Mouse (Mus musculus) frontal cortex, adult 2 months (tissue): ENCODE data around the gene Tprn. TPM values are rescaled to one million over a fixed set of nuclear protein-coding genes. Genes with fewer than 3 reads are reported as not detected.

Experiments used
- DNase-seq, 2 experiments: peaks; one replicate each; pipeline ENCODE4 v3.0.0; 2022; ENCODE audit warnings: low spot score in 1 of 2; ENCODE audit errors: extremely low spot score in 1 of 2
- polyA plus RNA-seq: library from polyadenylated mRNA; depleted of rRNA; stranded (reverse); fragments of >200 nt; gene quantifications from 2 replicates; pipeline ENCODE4 v1.2.3, GENCODE M21; 2012

Tprn gene
- polyA plus RNA-seq, 1 experiment = 13.5 TPM

DNA sequence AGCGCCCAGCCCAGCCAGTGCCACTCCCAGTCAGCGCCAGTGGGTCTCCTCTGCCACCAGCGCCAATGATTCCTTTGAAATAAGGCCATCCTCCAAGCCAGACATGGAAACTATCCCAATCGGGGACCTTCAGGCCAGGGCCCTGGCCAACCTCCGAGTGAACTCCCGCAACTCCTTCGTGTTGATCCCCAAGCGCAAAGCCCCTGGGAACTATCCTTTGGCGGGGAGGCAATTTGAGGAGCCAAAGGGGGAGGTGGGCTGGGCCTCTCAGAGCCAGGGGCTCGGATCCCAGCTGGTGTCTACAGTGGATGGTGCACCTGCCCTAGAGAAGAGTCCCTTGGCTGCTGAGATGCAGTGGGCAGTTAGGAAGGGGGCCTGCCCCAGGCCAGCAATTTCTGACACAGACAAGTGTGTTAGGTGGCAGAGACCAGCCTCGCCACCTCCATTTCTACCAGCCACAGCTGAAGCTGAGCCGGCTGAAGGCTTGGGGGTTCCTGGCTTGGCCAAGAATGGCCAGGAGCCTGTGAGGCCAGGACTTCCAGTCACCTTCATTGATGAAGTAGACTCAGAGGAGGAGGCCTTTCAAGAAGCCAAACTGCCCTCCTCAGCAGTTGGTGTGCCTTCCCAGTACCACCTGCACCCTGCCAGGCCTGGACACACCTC lies 1.3 kb downstream of the Tprn start:
- no peak for DNase-seq

- DNase-seq = no peak
These were observed 1.9 kb downstream of the Tprn start for GRCm38 (mm10) chr2:25264286-25264660.

DNA sequence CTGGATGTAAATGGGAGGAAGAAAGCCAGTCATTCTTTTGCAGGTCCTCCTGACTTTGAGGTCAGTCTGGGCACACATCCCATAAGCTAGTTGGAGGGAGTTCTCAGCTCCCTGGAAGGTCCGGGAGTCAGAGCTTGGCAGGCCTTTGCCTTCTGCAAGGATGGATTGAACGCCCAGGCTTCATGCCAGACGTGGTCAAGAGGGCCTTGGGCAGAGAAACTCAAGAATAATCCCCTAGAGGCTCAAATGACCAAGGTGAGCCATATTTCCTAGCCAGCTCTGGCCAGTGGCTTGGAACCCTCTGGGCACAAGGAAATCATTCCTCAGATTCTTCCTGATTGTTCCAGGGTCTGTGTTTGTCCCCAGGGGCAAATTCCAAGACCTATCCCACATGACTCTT lies 2.4 kb downstream of the Tprn start:
- DNase-seq = no peak

DNA sequence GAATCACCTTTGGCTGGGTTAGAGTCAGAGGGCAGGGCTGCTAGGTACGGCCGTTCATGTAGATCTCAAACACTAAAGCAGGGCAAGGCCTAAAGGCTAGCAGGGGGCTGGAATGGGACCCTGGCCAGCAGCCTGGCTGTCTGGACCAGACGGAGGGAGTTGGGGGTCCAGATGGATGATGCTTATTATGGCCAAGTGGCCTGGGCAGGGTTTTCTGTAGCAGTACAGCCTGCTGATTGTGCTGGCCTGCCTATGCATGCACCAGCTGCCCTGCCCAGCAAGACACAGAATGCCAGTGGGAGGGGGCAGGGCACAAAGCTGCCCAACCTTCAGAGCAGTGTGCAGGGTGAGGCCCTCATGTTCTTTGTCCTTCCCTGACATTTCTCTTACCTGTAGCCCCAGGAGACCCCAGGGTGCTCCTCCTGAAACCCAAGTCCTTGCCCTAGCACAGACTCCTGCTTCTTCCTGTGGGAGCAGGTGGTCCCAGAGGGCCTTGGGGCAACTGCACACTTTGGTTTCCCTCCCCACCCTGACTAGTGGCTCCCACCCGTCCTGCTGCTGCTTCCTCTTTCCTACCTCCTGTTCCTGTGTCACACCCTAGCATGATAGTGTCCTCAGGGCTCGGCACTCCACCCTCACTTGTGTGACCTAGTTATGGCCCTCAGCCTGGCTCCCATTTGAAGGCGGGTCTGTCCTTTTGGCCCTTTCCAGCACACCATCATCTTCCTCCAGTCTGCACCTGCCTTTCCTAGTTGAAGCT lies 3.7 kb downstream of the Tprn start:
- DNase-seq = no peak

- DNase-seq = no peak
These were observed 4.3 kb downstream of the Tprn start for GRCm38 (mm10) chr2:25266720-25267119.

DNA sequence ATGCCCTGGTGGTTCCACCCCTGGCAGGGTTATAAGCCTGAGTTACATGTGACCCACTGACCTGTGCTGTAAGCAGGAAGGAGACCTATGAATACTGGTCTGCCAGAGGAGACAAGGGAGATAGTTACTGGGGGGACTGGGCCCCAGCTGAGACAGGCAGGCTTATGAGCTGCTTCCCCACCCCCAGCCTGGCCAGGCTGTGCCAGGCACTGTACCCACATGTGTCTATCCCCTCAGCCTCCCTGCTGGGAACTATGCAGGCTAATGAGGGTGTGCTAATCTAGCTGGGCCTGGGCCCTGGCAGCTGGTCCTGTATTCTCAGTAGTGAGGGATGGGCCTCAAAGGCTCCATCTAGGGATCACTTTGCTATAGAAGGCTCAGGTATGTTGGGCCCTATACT lies 4.8 kb downstream of the Tprn start:
- DNase-seq = no peak

DNA sequence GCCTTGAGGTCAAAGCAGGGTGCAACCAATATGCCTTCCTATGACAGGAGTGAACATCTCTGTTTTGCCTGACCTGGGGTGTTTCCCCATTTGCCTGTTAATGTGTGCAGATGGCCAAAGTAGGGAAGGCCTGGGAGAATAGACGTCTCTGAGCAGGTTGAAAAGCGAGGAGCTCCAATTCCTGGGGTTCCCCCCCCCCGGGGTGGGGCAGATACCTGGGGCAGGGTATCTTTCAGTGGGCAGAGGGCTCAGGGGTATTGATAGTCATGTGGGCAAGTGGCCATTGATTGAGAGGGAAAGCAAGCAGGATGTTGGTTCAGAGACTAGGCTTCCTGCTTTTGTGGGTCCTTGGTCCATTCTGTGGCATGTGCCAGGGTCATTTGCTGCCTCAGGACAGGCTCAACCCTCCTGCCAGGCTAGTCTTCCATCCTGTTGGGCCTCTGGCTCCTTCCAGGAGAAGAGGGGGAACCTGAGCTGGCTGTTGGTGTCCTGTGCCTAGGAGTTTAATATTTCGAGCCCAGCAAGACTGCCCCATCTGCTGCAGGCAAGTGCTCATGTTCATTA lies 5.4 kb downstream of the Tprn start:
- no peak for DNase-seq

GRCm38 (mm10) chr2:25271827-25272511 lies 9.6 kb downstream of the Tprn start, which contains the start of the genes Ssna1 and Anapc2:
Gene Ssna1 (minus strand): TSS chr2:25272438.
Gene Anapc2 (plus strand): TSS chr2:25272478.
- peak; percentile 92 to 98 for DNase-seq

DNA sequence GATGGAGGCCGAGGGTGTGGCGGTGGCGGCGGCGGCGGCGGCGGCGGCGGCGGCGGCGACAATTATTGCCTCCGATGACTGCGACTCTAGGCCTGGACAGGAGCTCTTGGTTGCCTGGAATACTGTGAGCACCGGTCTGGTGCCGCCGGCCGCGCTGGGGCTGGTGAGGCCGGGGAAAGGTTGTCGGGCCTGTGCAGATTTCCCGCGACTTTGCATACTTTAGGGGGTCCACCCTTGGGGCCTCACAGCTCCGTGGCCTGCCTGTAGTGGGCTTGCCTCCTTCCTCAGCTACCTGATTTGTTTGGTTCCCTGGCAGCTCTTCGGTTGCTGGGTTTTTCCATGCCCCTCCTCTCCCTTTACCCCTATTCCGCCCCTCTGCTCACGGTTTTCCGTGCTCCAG lies 10.1 kb downstream of the Tprn start:
- no peak for DNase-seq

DNA sequence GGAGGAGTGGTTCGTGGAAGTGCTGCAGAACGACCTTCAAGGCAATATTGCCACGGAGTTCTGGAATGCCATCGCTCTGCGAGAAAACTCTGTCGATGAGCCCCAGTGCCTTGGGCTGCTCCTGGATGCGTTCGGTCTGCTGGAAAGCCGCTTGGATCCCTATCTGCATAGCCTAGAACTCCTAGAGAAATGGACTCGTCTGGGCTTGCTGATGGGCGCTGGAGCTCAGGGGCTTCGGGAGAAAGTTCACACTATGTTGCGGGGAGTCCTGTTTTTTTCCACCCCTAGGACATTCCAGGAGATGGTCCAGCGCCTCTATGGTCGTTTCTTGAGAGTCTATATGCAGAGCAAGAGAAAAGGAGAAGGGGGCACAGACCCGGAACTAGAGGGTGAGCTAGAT lies 10.6 kb downstream of the Tprn start:
- DNase-seq = no peak

DNA sequence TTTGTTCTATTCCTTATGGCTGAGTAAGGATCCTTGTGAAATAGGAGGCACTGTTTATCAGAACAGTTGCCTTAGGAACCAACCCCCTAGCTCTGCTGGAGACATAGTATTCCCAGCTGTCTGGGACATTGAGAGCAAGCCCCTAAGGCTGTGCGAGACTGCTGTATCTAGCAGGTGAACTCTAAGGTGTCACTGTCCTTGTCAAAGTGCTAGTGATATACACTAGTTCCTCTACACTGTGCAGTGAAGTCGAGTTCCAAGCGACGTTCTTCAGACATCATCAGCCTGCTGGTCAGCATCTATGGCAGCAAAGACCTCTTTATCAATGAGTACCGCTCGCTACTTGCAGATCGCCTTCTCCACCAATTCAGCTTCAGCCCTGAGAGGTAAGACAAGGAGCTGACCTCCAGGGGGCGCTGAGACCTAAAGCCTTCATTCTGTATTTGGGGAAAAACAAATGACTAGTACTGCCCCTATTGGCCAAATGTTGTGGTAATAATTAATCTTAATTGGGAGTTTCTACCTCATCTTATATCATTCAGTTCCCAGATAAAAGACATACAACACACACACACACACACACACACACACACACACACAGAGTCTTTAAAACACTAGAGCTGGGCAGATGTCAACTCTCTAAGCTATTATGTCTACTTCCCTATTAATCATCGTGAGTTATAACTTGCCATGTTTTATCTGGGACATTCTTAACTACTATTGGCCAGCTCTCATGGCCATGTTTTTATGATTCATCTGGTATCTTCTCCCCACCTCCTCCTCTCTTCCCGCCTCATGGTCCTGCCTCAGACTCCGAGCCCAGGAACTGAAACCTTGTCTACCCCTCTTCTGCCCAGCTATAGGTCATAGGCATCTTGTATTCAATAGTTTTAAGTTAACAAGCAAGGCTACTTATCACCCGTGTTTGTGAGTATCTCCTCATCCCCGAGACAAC lies 16.8 kb downstream of the Tprn start:
- peak in 1 of 2 experiments; percentile 90 for DNase-seq

- no peak for DNase-seq
These were observed 23.1 kb downstream of the Tprn start for GRCm38 (mm10) chr2:25285551-25285950.

- no peak for DNase-seq
These were observed 23.9 kb downstream of the Tprn start for GRCm38 (mm10) chr2:25286314-25286713.

GRCm38 (mm10) chr2:25286837-25287636 lies 24.6 kb downstream of the Tprn start:
- DNase-seq = no peak

DNA sequence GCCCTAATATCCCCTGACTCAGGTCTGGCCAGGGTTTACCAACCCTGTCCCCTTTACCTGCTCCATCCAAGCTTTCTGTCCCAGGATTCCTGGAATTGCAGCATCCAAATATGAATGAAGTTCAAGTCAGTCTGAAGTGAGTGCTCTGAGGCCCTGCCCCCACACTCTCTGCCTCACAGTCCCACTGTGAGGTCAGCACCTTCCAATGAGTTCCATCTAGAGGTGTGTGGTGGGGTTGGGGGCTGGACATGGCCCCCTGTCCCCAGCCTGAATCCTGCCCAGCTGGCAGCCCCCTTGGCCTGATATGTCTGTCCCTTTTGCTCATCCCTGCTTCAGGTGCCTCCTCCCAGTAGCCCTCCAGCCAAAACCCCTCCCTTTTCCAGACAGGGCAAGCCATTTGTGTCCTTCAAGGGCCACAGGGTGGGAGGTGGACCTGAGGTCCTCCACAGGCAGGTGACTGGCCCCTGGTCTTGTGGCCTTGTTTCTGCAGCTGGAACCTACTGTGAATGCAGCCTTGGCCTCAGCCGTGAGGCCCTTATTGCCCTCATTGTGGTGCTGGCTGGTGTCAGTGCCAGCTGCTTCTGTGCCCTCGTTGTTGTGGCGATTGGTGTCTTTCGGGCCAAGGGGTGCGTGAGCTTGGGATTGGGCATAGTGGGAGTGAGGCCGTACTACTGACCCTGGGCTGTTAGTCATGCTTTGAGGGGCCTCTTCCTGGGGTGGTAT lies 25.7 kb downstream of the Tprn start, which contains the start of gene Tmem210:
TSS of gene Tmem210 (plus strand) at position 219 of the 723 bp plus-strand sequence.
- no peak for DNase-seq

DNA sequence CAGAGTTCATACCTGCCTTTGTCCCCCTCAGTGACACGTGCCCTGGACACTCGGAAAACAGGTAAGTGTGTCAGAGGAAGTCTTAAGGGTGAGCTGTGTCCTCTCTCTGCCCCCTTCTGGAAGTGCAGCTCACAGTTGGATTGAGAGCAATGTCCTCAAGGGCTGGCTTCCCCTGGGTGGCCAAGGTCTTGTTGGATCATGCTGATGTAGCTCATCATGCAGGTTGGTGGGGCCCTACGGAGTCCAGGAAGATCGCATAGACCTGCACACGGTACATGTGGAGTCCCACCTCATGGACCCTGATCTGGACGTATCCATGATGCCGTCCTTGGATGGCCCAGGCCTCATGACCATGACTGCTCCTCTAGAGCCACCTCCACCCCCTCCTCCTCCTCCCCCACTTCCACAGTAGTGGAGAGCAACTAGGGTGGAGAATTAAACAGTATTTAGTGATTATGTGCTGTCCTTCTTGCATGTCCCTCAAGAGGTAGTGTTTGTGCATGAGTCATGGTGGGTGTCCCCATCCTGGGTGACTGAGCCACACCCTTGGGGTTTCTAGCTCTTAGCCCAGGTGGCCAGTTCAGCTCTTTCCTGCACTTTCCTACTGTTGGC lies 26.4 kb downstream of the Tprn start:
- no peak for DNase-seq

- no peak for DNase-seq
These were observed 27.2 kb downstream of the Tprn start, which contains the start of gene Lrrc26 for GRCm38 (mm10) chr2:25289651-25290050. Gene Lrrc26 (plus strand): TSS chr2:25289915.
